Mouse (Mus musculus) C2C12 (cell line): Measurements from ENCODE around the gene Sult6b2. TPM values are rescaled to one million over a fixed set of nuclear protein-coding genes. Genes with fewer than 3 reads are reported as not detected.

Experiments
- H3K27me3 ChIP-seq: one replicate; pipeline ENCODE4 v1.6.1; 2011; ENCODE audit not compliant: control insufficient read depth, insufficient read depth, insufficient read length
- H3K36me3 ChIP-seq: one replicate; pipeline ENCODE4 v1.6.1; 2011; ENCODE audit not compliant: control insufficient read depth, insufficient read depth
- H3K4me3 ChIP-seq: one replicate; pipeline ENCODE4 v1.5.1; 2011; ENCODE audit warnings: mild to moderate bottlenecking, control low read depth; ENCODE audit not compliant: poor library complexity, insufficient read depth, severe bottlenecking
- H3K79me2 ChIP-seq: one replicate; pipeline ENCODE4 v1.6.1; 2011; ENCODE audit not compliant: control insufficient read depth, insufficient read depth
- H3K79me3 ChIP-seq: one replicate; pipeline ENCODE4 v1.6.1; 2011; ENCODE audit warnings: low read depth, control low read depth
- H3ac ChIP-seq: one replicate; pipeline ENCODE3; 2011; ENCODE audit warnings: low read depth; ENCODE audit not compliant: control insufficient read depth, insufficient read length
- CEBPB ChIP-seq: IDR thresholded peaks from one replicate; pipeline ENCODE4 v1.6.1; 2011; ENCODE audit warnings: low read depth, mild to moderate bottlenecking, control low read depth, moderate library complexity
- CTCF ChIP-seq: IDR thresholded peaks from one replicate; pipeline ENCODE4 v1.5.1; 2011; ENCODE audit not compliant: control insufficient read depth, insufficient read depth, insufficient read length
- FOSL1 ChIP-seq: IDR thresholded peaks from one replicate; pipeline ENCODE4 v1.8.0; 2011; ENCODE audit warnings: mild to moderate bottlenecking, low read length; ENCODE audit not compliant: poor library complexity, insufficient read depth, severe bottlenecking
- MAX ChIP-seq: IDR thresholded peaks from one replicate; pipeline ENCODE4 v1.6.1; 2011; ENCODE audit warnings: mild to moderate bottlenecking, control low read depth
- MYOD1 ChIP-seq: IDR thresholded peaks from one replicate; pipeline ENCODE4 v1.6.1; 2011; ENCODE audit warnings: low read depth; ENCODE audit not compliant: control insufficient read depth, insufficient read length
- MYOG ChIP-seq: IDR thresholded peaks from one replicate; pipeline ENCODE4 v1.6.1; 2011; ENCODE audit not compliant: control insufficient read depth, insufficient read length; ENCODE audit errors: extremely low read depth
- USF1 ChIP-seq: IDR thresholded peaks from one replicate; pipeline ENCODE4 v1.6.1; 2011; ENCODE audit warnings: low read depth, mild to moderate bottlenecking, control low read depth, moderate library complexity
- polyA plus RNA-seq: library from polyadenylated mRNA; unstranded; fragments of >200 nt; fragmentation: generic; extraction: Trizol; gene quantifications from one replicate; pipeline ENCODE4 v1.2.1, GENCODE M21; 2012; ENCODE audit warnings: missing spikeins

The Sult6b2 gene
- polyA plus RNA-seq, 1 experiment, result not detected

DNA sequence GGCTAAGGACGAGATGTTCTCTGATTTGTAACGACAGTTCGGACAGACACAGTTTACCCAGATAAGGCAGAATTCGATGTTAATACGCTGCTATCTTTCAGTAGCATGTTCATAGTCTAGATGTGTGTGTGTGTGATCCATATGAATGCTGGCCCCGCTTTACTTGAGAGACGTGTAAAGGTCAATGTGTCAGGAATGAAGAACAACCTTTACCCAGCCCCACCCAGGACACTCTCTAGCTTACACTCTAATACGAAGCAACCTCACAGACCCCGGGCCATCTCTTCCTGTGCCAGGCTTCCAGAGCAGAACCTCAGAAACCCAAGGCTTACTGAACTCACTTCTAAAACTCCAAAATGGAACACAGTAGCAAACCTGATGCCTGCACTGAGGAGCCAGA, 5.5 kb downstream of the Sult6b2 start:
- no peaks in the 10 kb centered on the region for H3K79me3 ChIP-seq
- no peak for TF ChIP-seq USF1
- TF ChIP-seq CTCF, result no peak
- TF ChIP-seq MAX, result no peak
- no peak for TF ChIP-seq MYOD1
- H3ac ChIP-seq, result no peak overlapping the region
- H3K27me3 ChIP-seq, result no peaks in the 10 kb centered on the region
- H3K4me3 ChIP-seq, result no peak overlapping the region
- no peaks in the 10 kb centered on the region for H3K79me2 ChIP-seq
- no peaks in the 10 kb centered on the region for H3K36me3 ChIP-seq

DNA sequence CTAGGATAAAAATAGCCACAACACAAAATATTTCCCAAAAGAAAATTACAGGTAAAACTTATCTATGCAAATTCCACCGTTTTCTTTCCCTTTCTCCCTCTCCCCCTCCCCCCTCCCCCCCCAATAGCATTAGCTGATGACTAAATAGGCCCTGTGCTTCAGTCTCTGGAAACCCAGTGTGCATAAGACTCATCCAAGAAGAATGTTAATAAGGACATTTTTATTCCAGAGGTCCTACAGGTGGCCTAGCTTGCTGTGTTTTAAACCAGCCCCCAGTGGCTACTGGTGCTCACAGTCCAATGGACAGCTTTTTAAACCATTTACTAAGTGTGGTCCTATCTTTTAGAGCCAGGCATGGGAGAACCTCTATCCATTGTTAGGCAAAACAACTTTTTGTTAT, 6.3 kb downstream of the Sult6b2 start:
- Histone ChIP-seq H3K4me3 (no peak overlapping the region), H3K36me3 (no peaks in the 10 kb centered on the region), H3ac (no peak overlapping the region), H3K79me3 (no peaks in the 10 kb centered on the region), H3K27me3 (no peaks in the 10 kb centered on the region), H3K79me2 (no peaks in the 10 kb centered on the region)
- TF ChIP-seq MYOD1 (no peak), CTCF (no peak), MAX (no peak), USF1 (no peak), CEBPB (no peak), MYOG (no peak), FOSL1 (no peak)

DNA sequence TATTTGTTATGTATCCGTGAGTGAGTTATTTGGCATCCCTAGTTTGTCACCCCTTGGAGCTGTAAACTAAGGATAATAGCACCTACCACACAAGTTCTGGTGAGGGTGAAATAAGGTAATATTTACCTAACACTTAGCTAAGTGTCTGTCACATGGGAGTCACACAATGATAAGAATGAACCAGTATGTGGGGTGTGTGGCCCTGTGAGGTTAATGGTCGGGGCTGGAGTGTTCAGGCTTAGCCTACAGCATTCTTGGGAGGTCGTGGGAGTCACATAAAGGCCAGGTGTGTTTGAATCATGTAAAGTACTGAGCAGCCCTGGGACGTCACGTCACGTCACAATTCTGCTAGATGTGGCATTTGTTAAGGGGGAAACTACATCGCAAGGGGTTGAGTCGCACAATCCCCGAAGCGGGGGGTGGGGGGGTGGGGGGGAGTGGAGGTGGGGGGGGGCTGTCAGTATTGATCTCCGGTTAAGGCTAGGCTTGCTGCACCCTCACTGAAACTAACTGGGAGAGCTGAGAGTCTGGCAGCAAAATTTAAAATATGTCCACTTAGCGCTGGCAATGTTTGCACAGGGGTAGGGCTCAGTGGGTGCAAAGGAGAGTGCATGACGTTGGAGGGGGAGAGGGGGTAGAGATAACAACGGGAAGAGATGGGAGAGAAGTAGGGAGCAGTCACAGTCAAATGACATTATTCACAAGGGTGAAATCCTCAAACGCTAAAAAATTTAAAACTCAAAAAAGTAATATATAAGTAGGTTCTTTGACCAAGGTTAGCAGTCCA, 8.5 kb downstream of the Sult6b2 start:
- Histone ChIP-seq H3K27me3 (no peaks in the 10 kb centered on the region), H3K79me2 (no peaks in the 10 kb centered on the region), H3ac (no peak overlapping the region), H3K36me3 (no peaks in the 10 kb centered on the region), H3K79me3 (no peaks in the 10 kb centered on the region), H3K4me3 (no peak overlapping the region)
- TF ChIP-seq MYOD1 (no peak), MAX (no peak), USF1 (no peak), CEBPB (no peak), CTCF (no peak)

DNA sequence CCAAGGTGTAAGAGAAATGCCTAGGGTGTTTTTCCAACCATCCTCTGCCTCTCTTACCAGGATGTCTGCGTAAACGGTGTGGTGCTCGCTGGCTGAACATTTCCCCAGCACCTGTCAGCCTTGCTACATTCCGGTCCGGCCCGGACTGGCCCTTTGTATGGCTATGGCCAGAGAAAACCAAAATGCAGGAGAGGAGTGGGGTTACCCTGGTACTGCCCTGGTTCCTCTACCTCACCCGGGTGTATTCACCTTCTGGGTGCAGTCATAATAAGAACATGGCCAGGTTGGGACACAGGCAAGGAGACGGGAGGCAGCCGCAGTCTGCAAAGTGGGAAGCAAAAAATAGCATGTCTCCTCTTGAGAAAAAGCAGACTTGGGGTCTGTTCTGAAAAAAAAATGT, 9.2 kb downstream of the Sult6b2 start:
- Histone ChIP-seq H3K4me3 (no peak overlapping the region), H3K79me3 (no peaks in the 10 kb centered on the region), H3K36me3 (no peaks in the 10 kb centered on the region), H3K79me2 (no peaks in the 10 kb centered on the region), H3K27me3 (no peaks in the 10 kb centered on the region), H3ac (no peak overlapping the region)
- TF ChIP-seq MYOD1 (no peak), FOSL1 (no peak), USF1 (no peak), MAX (no peak), MYOG (no peak), CTCF (no peak)

DNA sequence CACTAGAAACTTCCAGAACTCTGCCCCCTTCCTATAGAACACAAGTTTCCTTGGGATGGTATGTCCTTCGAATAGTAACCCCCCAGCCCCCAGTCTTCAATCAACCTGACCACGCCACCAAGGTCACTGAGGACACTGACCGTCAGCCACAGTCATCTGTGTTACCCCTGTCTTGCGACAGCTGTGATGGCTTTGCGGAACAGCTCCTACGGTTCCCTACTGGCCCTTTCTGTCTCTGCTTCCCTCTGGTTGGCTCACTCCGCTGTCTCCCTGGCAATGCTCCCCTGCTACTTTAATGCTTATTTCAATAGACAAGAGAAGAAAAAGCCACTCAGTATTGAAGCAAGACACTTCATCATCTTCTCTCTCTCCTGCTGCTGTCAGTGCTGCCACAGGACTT, 10.8 kb downstream of the Sult6b2 start:
- H3K4me3 ChIP-seq, result no peak overlapping the region
- no peaks in the 10 kb centered on the region for H3K36me3 ChIP-seq
- TF ChIP-seq USF1, result no peak
- TF ChIP-seq MYOG, result no peak
- no peak for TF ChIP-seq CEBPB
- no peak for TF ChIP-seq MYOD1
- no peak for TF ChIP-seq MAX
- no peak for TF ChIP-seq FOSL1
- TF ChIP-seq CTCF, result no peak
- H3K79me3 ChIP-seq, result no peaks in the 10 kb centered on the region
- H3K79me2 ChIP-seq, result no peaks in the 10 kb centered on the region
- no peaks in the 10 kb centered on the region for H3K27me3 ChIP-seq
- H3ac ChIP-seq, result no peak overlapping the region
